9 mouse cellular contexts compared by ENCODE assay signal in genomic region chr11:4001603-4002002, GRCm38 (mm10). TPM values are rescaled to one million over a fixed set of nuclear protein-coding genes. Genes with fewer than 3 reads are reported as not detected.
A peak's percentile ranks its signal among the peaks of the same experiment; 100 is the strongest.
DNase-seq lines count a peak whose midpoint lies in the region; ATAC-seq and TF ChIP-seq lines count a peak whose summit lies in the region.
"Had no signal": no experiment of that assay in that cellular context is flagged by ENCODE, and none has a peak within 500 bp of the region (broad histone marks: within the 10 kb centered on the region; RNA-seq: fewer than 3 reads in every experiment).

No protein-coding gene starts in this region.

- no peak for TF ChIP-seq EP300 in CH12.LX (IDR thresholded peaks at IDR 0.05; ENCODE audit: low read length)

- peak; percentile 61 for TF ChIP-seq RAD21 in CH12.LX (IDR thresholded peaks at IDR 0.05; ENCODE audit: low read depth, low read length)

- in situ Hi-C loops in CH12.LX (cut with MboI; ENCODE audit: low pct_ligation_motif_present, low pct_unique_long_range_greater_than_20kb, low sequenced_read_pairs) = loop anchor here (10.0 to 25.0 kb wide), 2 partner anchors 213 to 411 kb away; partner anchors contain the start of gene Castor1

- TF ChIP-seq CTCF in CH12.LX (conservative IDR thresholded peaks at IDR 0.05 in 1 of 2, IDR thresholded peaks at IDR 0.05 in 1 of 2; ENCODE audit: low read depth in 2 of 2, low read length in 2 of 2) = peak; percentile 73 to 81

- no peak overlapping the region for H3K4me2 ChIP-seq in CH12.LX (ENCODE audit: insufficient read depth, low read depth, poor library complexity, severe bottlenecking)
- H3K4me2 ChIP-seq: heart, embryonic 15.5 days; stomach, embryonic 15.5 days had no signal

- no peak overlapping the region for H3K27ac ChIP-seq in CH12.LX (ENCODE audit: insufficient read depth, low read depth)
- H3K27ac ChIP-seq: heart, embryonic 15.5 days; stomach, embryonic 15.5 days had no signal

- no peak overlapping the region for H3K9ac ChIP-seq in CH12.LX (ENCODE audit: insufficient read depth, low read depth)
- H3K9ac ChIP-seq: heart, embryonic 15.5 days; stomach, embryonic 15.5 days had no signal

- ATAC-seq in frontal cortex, adult (ENCODE audit: low TSS enrichment) = peak; percentile 70

- H3K4me3 ChIP-seq in CH12.LX (replicated peaks in 1 of 3; ENCODE audit: low read depth in 2 of 3, low read length in 2 of 3, poor library complexity in 1 of 3) = no peak overlapping the region
- H3K4me3 ChIP-seq: heart, embryonic 15.5 days; stomach, embryonic 15.5 days had no signal

- dilution Hi-C loops in CH12.LX (cut with MboI; ENCODE audit: extremely low pct_ligation_motif_present, extremely low pct_unique_long_range_greater_than_20kb, low sequenced_read_pairs) = no loop called here

- no peak for TF ChIP-seq POLR2A in CH12.LX (IDR thresholded peaks at IDR 0.05; ENCODE audit: low read depth, low read length)

- no peaks in the 10 kb centered on the region for H3K4me1 ChIP-seq in CH12.LX (ENCODE audit: control insufficient read depth in 1 of 2, insufficient read depth in 2 of 2)

- H3K79me2 ChIP-seq in CH12.LX (replicated peaks; ENCODE audit: control insufficient read depth, extremely low read depth, insufficient read depth, poor library complexity, severe bottlenecking) = no peaks in the 10 kb centered on the region

- DNase-seq in A20 (ENCODE audit: low read depth, low spot score) = peak; percentile 69
- DNase-seq in CH12.LX (ENCODE audit: extremely low read depth) = peak; percentile 71
- DNase-seq in c-Kit-positive CD71-negative TER-119-negative erythroid progenitor cells, embryonic 14.5 days (ENCODE audit: low read depth) = peak; percentile 58
- DNase-seq in kidney, postnatal 36 days = peak; percentile 66 to 87
- peak; percentile 76 for DNase-seq in lung, postnatal 36 days
- peak; percentile 70 for DNase-seq in right cerebral cortex, postnatal 25 days

- H3K27me3 ChIP-seq in CH12.LX (replicated peaks) = peaks cover 10% of the 10 kb centered on the region

- H3K36me3 ChIP-seq in CH12.LX (replicated peaks in 1 of 2; ENCODE audit: control insufficient read depth in 1 of 2, insufficient read depth in 1 of 2, low read length in 1 of 2) = no peaks in the 10 kb centered on the region
- H3K36me3 ChIP-seq: heart, embryonic 15.5 days; stomach, embryonic 15.5 days had no signal

- H3K9me3 ChIP-seq in CH12.LX (replicated peaks; ENCODE audit: low read length) = peaks cover 3% of the 10 kb centered on the region
- H3K9me3 ChIP-seq: heart, embryonic 15.5 days; stomach, embryonic 15.5 days had no signal

TF ChIP-seq in CH12.LX, 34 proteins besides CTCF, POLR2A, EP300 and RAD21:
- TF ChIP-seq TBP (conservative IDR thresholded peaks at IDR 0.05; ENCODE audit: low read depth, low read length) = no peak
- TF ChIP-seq SMC3 (IDR thresholded peaks at IDR 0.05; ENCODE audit: low read depth, low read length) = peak; percentile 86
- TF ChIP-seq ZC3H11A (IDR thresholded peaks at IDR 0.05; ENCODE audit: low read depth, low read length) = peak; percentile 10; the same call in 1 of the 2 replicates
- peak; percentile 19; the same call in 1 of the 2 replicates for TF ChIP-seq MAX (IDR thresholded peaks at IDR 0.05; ENCODE audit: low read length)

RNA-seq across cellular contexts. Expression of gene Gal3st1, which starts 18.2 kb away (rescaled TPM):
- total RNA-seq in CH12.LX (2012; rRNA removed) = 0.08 TPM in 1 of 2 replicates, not detected in the other
- total RNA-seq in CH12.LX (2014; rRNA removed) = not detected in 2 replicates
- polyA plus RNA-seq in CH12.LX (2012; ENCODE audit: insufficient read length, low read depth) = 0.14 TPM in 1 of 2 replicates, not detected in the other

RNA-seq across cellular contexts. Expression of gene 4930556J24Rik, which starts 25.0 kb away (rescaled TPM):
- total RNA-seq in CH12.LX (2012; rRNA removed) = 0.21 and 0.50 TPM in 2 replicates
- not detected in 2 replicates for total RNA-seq in CH12.LX (2014; rRNA removed)
- polyA plus RNA-seq in CH12.LX (2012; ENCODE audit: insufficient read length, low read depth) = 0.70 and 0.78 TPM in 2 replicates
- polyA plus RNA-seq: heart, embryonic 15.5 days had no signal

RNA-seq across cellular contexts. Expression of gene Sec14l4, which starts 29.7 kb away (rescaled TPM):
- total RNA-seq in CH12.LX (2012; rRNA removed) (0.47 and 0.55 TPM in 2 replicates), CH12.LX (2014; rRNA removed) (0.42 and 0.46 TPM in 2 replicates)
- polyA plus RNA-seq in CH12.LX (2012; ENCODE audit: insufficient read length, low read depth) = 2.2 and 3.5 TPM in 2 replicates

RNA-seq across cellular contexts. Expression of gene Pes1, which starts 37.8 kb away (rescaled TPM):
- total RNA-seq in CH12.LX (2012; rRNA removed) (120 and 149 TPM in 2 replicates), CH12.LX (2014; rRNA removed) (226 and 251 TPM in 2 replicates)
- polyA plus RNA-seq in CH12.LX (2012; ENCODE audit: insufficient read length, low read depth) = 304 and 311 TPM in 2 replicates
